Mouse (Mus musculus) midbrain, embryonic 13.5 days (tissue): ENCODE measurements around the gene Zfp324. TPM values are rescaled to one million over a fixed set of nuclear protein-coding genes. Genes with fewer than 3 reads are reported as not detected.

Experiments used
- ATAC-seq: fragments of 200-750 bp; cut with Nextera tagmentation; 2 replicates; pipeline ENCODE4 v1.8.0; 2017; ENCODE audit warnings: mild to moderate bottlenecking, moderate TSS enrichment, moderate library complexity
- H3K27ac ChIP-seq: fragments of 300-500 bp; sonication (generic); 2 replicates; pipeline ENCODE4 v1.5.1; 2015; ENCODE audit warnings: inconsistent platforms, mild to moderate bottlenecking, moderate library complexity
- H3K27me3 ChIP-seq: fragments of 300-500 bp; sonication (generic); 2 replicates; pipeline ENCODE4 v1.6.1; 2015; ENCODE audit warnings: mild to moderate bottlenecking, inconsistent platforms
- H3K36me3 ChIP-seq: fragments of 300-500 bp; sonication (generic); 2 replicates; pipeline ENCODE4 v1.6.1; 2015; ENCODE audit warnings: mild to moderate bottlenecking, inconsistent platforms
- H3K4me1 ChIP-seq: fragments of 300-500 bp; sonication (generic); replicated peaks from 2 replicates; pipeline ENCODE4 v1.6.1; 2015; ENCODE audit warnings: inconsistent platforms
- H3K4me2 ChIP-seq: fragments of 300-500 bp; sonication (generic); replicated peaks from 2 replicates; pipeline ENCODE4 v1.6.1; 2015; ENCODE audit warnings: moderate library complexity, mild to moderate bottlenecking, inconsistent platforms
- H3K4me3 ChIP-seq: fragments of 300-500 bp; sonication (generic); replicated peaks from 2 replicates; pipeline ENCODE4 v1.5.1; 2015; ENCODE audit warnings: mild to moderate bottlenecking, inconsistent platforms
- H3K9ac ChIP-seq: fragments of 300-500 bp; sonication (generic); replicated peaks from 2 replicates; pipeline ENCODE4 v1.6.1; 2015; ENCODE audit warnings: mild to moderate bottlenecking, inconsistent platforms
- H3K9me3 ChIP-seq: fragments of 300-500 bp; sonication (generic); 2 replicates; pipeline ENCODE4 v1.6.1; 2016; ENCODE audit warnings: mild to moderate bottlenecking, inconsistent platforms
- WGBS: fragments of 180-500 bp; shearing (Covaris S2); methylation state at CpG from one replicate; pipeline ENCODE4 v1.1.7; 2015; 5-methylcytosine and 5-hydroxymethylcytosine counted together
- polyA plus RNA-seq: library from polyadenylated mRNA; unstranded; fragments of >200 nt; fragmentation: Nextera tagmentation; extraction: Ambion mirVana; gene quantifications from 2 replicates; pipeline ENCODE4 v1.2.1, GENCODE M21; 2015

The Zfp324 gene
- polyA plus RNA-seq, 1 experiment from 2014 or later: 15.4 TPM

GRCm38 (mm10) chr7:12977682-12978389 is 12.2 kb downstream of the Zfp324 start, which contains the start of gene Zfp446:
Gene Zfp446, plus strand, starts transcription at chr7:12977848.
- peak; percentile 99 for ATAC-seq
- Histone ChIP-seq H3K9me3 (no peaks in the 10 kb centered on the region), H3K4me1 (peaks cover 17% of the 10 kb centered on the region), H3K27me3 (no peaks in the 10 kb centered on the region), H3K4me3 (peak within 1 kb of the TSS; percentile 58), H3K4me2 (peak within 1 kb of the TSS; percentile 72), H3K9ac (peak within 1 kb of the TSS; percentile 75), H3K36me3 (peaks cover 25% of the 10 kb centered on the region), H3K27ac (peak within 1 kb of the TSS; percentile 93)
- under 1% methylated on average over 49 of the region's 49 CpGs for WGBS

GRCm38 (mm10) chr7:12978931-12979722 is 13.5 kb downstream of the Zfp324 start:
- H3K36me3 ChIP-seq: peaks cover 20% of the 10 kb centered on the region
- H3K4me1 ChIP-seq: peaks cover 17% of the 10 kb centered on the region
- no peak overlapping the region for H3K27ac ChIP-seq
- H3K4me3 ChIP-seq: peak overlapping the region; percentile 58
- H3K9me3 ChIP-seq: no peaks in the 10 kb centered on the region
- ATAC-seq: no peak
- peak overlapping the region; percentile 75; the same call in 1 of the 2 replicates for H3K9ac ChIP-seq
- 92% methylated on average over 18 of the region's 18 CpGs for WGBS
- H3K27me3 ChIP-seq: no peaks in the 10 kb centered on the region
- H3K4me2 ChIP-seq: peak overlapping the region; percentile 72

GRCm38 (mm10) chr7:12979776-12980175 is 14.1 kb downstream of the Zfp324 start:
- Histone ChIP-seq H3K4me1 (peaks cover 17% of the 10 kb centered on the region), H3K9me3 (no peaks in the 10 kb centered on the region), H3K27ac (no peak overlapping the region), H3K4me3 (no peak overlapping the region), H3K36me3 (peaks cover 20% of the 10 kb centered on the region), H3K9ac (no peak overlapping the region), H3K4me2 (no peak overlapping the region), H3K27me3 (no peaks in the 10 kb centered on the region)
- ATAC-seq: no peak
- 83% methylated on average over 6 of the region's 6 CpGs for WGBS

GRCm38 (mm10) chr7:12980291-12980690 is 14.7 kb downstream of the Zfp324 start:
- Histone ChIP-seq H3K4me1 (peaks cover 17% of the 10 kb centered on the region), H3K27ac (no peak overlapping the region), H3K36me3 (peaks cover 20% of the 10 kb centered on the region), H3K4me3 (no peak overlapping the region), H3K9ac (no peak overlapping the region), H3K27me3 (no peaks in the 10 kb centered on the region), H3K4me2 (no peak overlapping the region), H3K9me3 (no peaks in the 10 kb centered on the region)
- 89% methylated on average over 7 of the region's 7 CpGs for WGBS
- ATAC-seq: no peak

- no peak for ATAC-seq
- H3K9me3 ChIP-seq: no peaks in the 10 kb centered on the region
- H3K27ac ChIP-seq: no peak overlapping the region
- H3K4me1 ChIP-seq: no peaks in the 10 kb centered on the region
- peaks cover 20% of the 10 kb centered on the region for H3K36me3 ChIP-seq
- H3K9ac ChIP-seq: no peak overlapping the region
- 77% methylated on average over 1 of the region's 1 CpGs for whole genome bisulfite sequencing
- H3K4me2 ChIP-seq: no peak overlapping the region
- H3K4me3 ChIP-seq: no peak overlapping the region
- H3K27me3 ChIP-seq: no peaks in the 10 kb centered on the region
Measured at GRCm38 (mm10) chr7:12985724-12986123, 20.1 kb downstream of the Zfp324 start.

- WGBS: 88% methylated on average over 8 of the region's 8 CpGs
Measured at GRCm38 (mm10) chr7:12986906-12987305, 21.3 kb downstream of the Zfp324 start.

GRCm38 (mm10) chr7:12987409-12988189 is 22.0 kb downstream of the Zfp324 start:
- Histone ChIP-seq H3K36me3 (peaks cover 8% of the 10 kb centered on the region), H3K4me2 (no peak overlapping the region), H3K4me1 (no peaks in the 10 kb centered on the region), H3K9me3 (no peaks in the 10 kb centered on the region), H3K27ac (no peak overlapping the region), H3K4me3 (no peak overlapping the region), H3K9ac (no peak overlapping the region), H3K27me3 (no peaks in the 10 kb centered on the region)
- ATAC-seq: no peak
- WGBS: 84% methylated on average over 8 of the region's 8 CpGs

More at GRCm38 (mm10) chr7:12986906-12987305, 21.3 kb downstream of the Zfp324 start:
- H3K9ac ChIP-seq: no peak overlapping the region
- H3K9me3 ChIP-seq: no peaks in the 10 kb centered on the region
- ATAC-seq: no peak
- no peak overlapping the region for H3K27ac ChIP-seq
- peaks cover 15% of the 10 kb centered on the region for H3K36me3 ChIP-seq
- no peak overlapping the region for H3K4me3 ChIP-seq
- H3K27me3 ChIP-seq: no peaks in the 10 kb centered on the region
- H3K4me2 ChIP-seq: no peak overlapping the region
- H3K4me1 ChIP-seq: no peaks in the 10 kb centered on the region

GRCm38 (mm10) chr7:12992222-12992621 is 26.6 kb downstream of the Zfp324 start:
- Histone ChIP-seq H3K27me3 (no peaks in the 10 kb centered on the region), H3K27ac (no peak overlapping the region), H3K4me2 (no peak overlapping the region), H3K4me3 (no peak overlapping the region), H3K9ac (no peak overlapping the region), H3K4me1 (no peaks in the 10 kb centered on the region), H3K9me3 (no peaks in the 10 kb centered on the region), H3K36me3 (no peaks in the 10 kb centered on the region)
- WGBS: 6% methylated on average over 3 of the region's 3 CpGs
- ATAC-seq: no peak

- no peak overlapping the region for H3K4me2 ChIP-seq
- H3K9ac ChIP-seq: no peak overlapping the region
- no peaks in the 10 kb centered on the region for H3K27me3 ChIP-seq
- WGBS: 90% methylated on average over 10 of the region's 10 CpGs
- H3K4me3 ChIP-seq: no peak overlapping the region
- no peaks in the 10 kb centered on the region for H3K36me3 ChIP-seq
- H3K4me1 ChIP-seq: no peaks in the 10 kb centered on the region
- no peaks in the 10 kb centered on the region for H3K9me3 ChIP-seq
- no peak overlapping the region for H3K27ac ChIP-seq
- ATAC-seq: no peak
Measured at GRCm38 (mm10) chr7:12993148-12993547, 27.5 kb downstream of the Zfp324 start.

GRCm38 (mm10) chr7:12995862-12996261 is 30.2 kb downstream of the Zfp324 start:
- H3K27ac ChIP-seq: no peak overlapping the region
- H3K27me3 ChIP-seq: no peaks in the 10 kb centered on the region
- H3K4me2 ChIP-seq: no peak overlapping the region
- no peak overlapping the region for H3K4me3 ChIP-seq
- H3K9me3 ChIP-seq: no peaks in the 10 kb centered on the region
- ATAC-seq: no peak
- H3K36me3 ChIP-seq: no peaks in the 10 kb centered on the region
- no peaks in the 10 kb centered on the region for H3K4me1 ChIP-seq
- no peak overlapping the region for H3K9ac ChIP-seq

GRCm38 (mm10) chr7:12997230-12997629 is 31.6 kb downstream of the Zfp324 start:
- no peaks in the 10 kb centered on the region for H3K4me1 ChIP-seq
- no peaks in the 10 kb centered on the region for H3K27me3 ChIP-seq
- H3K9me3 ChIP-seq: no peaks in the 10 kb centered on the region
- H3K36me3 ChIP-seq: no peaks in the 10 kb centered on the region
- H3K4me2 ChIP-seq: no peak overlapping the region
- H3K27ac ChIP-seq: no peak overlapping the region
- H3K4me3 ChIP-seq: no peak overlapping the region
- 73% methylated on average over 5 of the region's 5 CpGs for WGBS
- H3K9ac ChIP-seq: no peak overlapping the region
- ATAC-seq: no peak

GRCm38 (mm10) chr7:12998053-12998452 is 32.4 kb downstream of the Zfp324 start, which contains the start of gene Slc27a5:
Gene Slc27a5, minus strand, starts transcription at chr7:12998192.
- H3K4me2 ChIP-seq: no peak within 1 kb of the TSS
- H3K4me1 ChIP-seq: no peaks in the 10 kb centered on the region
- no peak within 1 kb of the TSS for H3K4me3 ChIP-seq
- no peak for ATAC-seq
- WGBS: 76% methylated on average over 5 of the region's 5 CpGs
- H3K9ac ChIP-seq: no peak within 1 kb of the TSS
- H3K36me3 ChIP-seq: no peaks in the 10 kb centered on the region
- H3K27me3 ChIP-seq: no peaks in the 10 kb centered on the region
- H3K9me3 ChIP-seq: no peaks in the 10 kb centered on the region
- no peak within 1 kb of the TSS for H3K27ac ChIP-seq
